7 mouse cellular contexts compared by ENCODE assay signal in genomic region chr7:79515221-79515743, GRCm38 (mm10). TPM values are rescaled to one million over a fixed set of nuclear protein-coding genes. Genes with fewer than 3 reads are reported as not detected.
DNase-seq lines count a peak whose midpoint lies in the region; ATAC-seq lines count a peak whose summit lies in the region.

No protein-coding gene starts in this region.

- H3K27me3 ChIP-seq in hindbrain, embryonic 15.5 days: no peaks in the 10 kb centered on the region
- H3K27me3 ChIP-seq in neural tube, embryonic 13.5 days: peaks cover 45% of the 10 kb centered on the region

- H3K4me2 ChIP-seq in hindbrain, embryonic 15.5 days: peak overlapping the region; percentile 55
- peak overlapping the region; percentile 65 for H3K4me2 ChIP-seq in neural tube, embryonic 13.5 days

- H3K36me3 ChIP-seq in hindbrain, embryonic 15.5 days: no peaks in the 10 kb centered on the region
- H3K36me3 ChIP-seq in neural tube, embryonic 13.5 days: 0 out of 2 replicates have a peak, but pooled peaks cover 15% of the 10 kb centered on the region

- intact Hi-C loops in left cerebral cortex, postnatal 25 days (cut with DNase I): no loop called here

- 2% methylated on average over 57 of the region's 57 CpGs for WGBS in hindbrain, embryonic 15.5 days
- 2% methylated on average over 57 of the region's 57 CpGs for WGBS in neural tube, embryonic 13.5 days

- H3K4me3 ChIP-seq in hindbrain, embryonic 15.5 days: peak overlapping the region; percentile 27
- H3K4me3 ChIP-seq in neural tube, embryonic 13.5 days: peak overlapping the region; percentile 36

- peaks cover 90% of the 10 kb centered on the region for H3K4me1 ChIP-seq in hindbrain, embryonic 15.5 days (replicated peaks)
- H3K4me1 ChIP-seq in neural tube, embryonic 13.5 days (replicated peaks): peaks cover 97% of the 10 kb centered on the region

- H3K9me3 ChIP-seq in hindbrain, embryonic 15.5 days: no peaks in the 10 kb centered on the region
- H3K9me3 ChIP-seq in neural tube, embryonic 13.5 days: no peaks in the 10 kb centered on the region

- no peak for ATAC-seq in hindbrain, embryonic 15.5 days (ENCODE audit: low FRiP score, low read depth)
- no peak for ATAC-seq in neural tube, embryonic 13.5 days (ENCODE audit: low read depth)

- H3K9ac ChIP-seq in hindbrain, embryonic 15.5 days: peak overlapping the region; percentile 33
- peak overlapping the region; percentile 83 for H3K9ac ChIP-seq in neural tube, embryonic 13.5 days

- peak; percentile 59 to 69 for DNase-seq in left cerebral cortex, postnatal 25 days (ENCODE audit: low spot score in 2 of 2)
- DNase-seq in left cerebral cortex, adult 18-20 months (ENCODE audit: low spot score in 2 of 2): no peak
- peak; percentile 67 to 72 for DNase-seq in cerebellum, postnatal 36 days
- DNase-seq in thymus, adult 18-20 months: no peak
- no peak for DNase-seq in kidney, postnatal 36 days

- peak overlapping the region; percentile 97 for H3K27ac ChIP-seq in hindbrain, embryonic 15.5 days (replicated peaks)
- peak overlapping the region; percentile 99 for H3K27ac ChIP-seq in neural tube, embryonic 13.5 days (replicated peaks)

RNA-seq across cellular contexts. Expression of gene Polg, which starts 49.1 kb away (rescaled TPM):
- total RNA-seq in left cerebral cortex, postnatal 25 days (2021): 10 to 100 TPM; 75.5 to 87.3 TPM
- total RNA-seq in left cerebral cortex, adult 18-20 months (2021): 100 to 1,000 TPM in 1 of 2 experiments, 10 to 100 TPM in 1; 92.3 to 115 TPM
- 26.5 and 27.0 TPM in 2 replicates for polyA plus RNA-seq in hindbrain, embryonic 15.5 days (2015; fragmentation: Nextera tagmentation; extraction: Ambion mirVana)
- polyA plus RNA-seq in neural tube, embryonic 13.5 days (2015; fragmentation: Nextera tagmentation; extraction: Ambion mirVana): 28.2 and 28.6 TPM in 2 replicates

Comparison
In these comparisons a context has a peak if more than half of its experiments do, and no peak if none do; other contexts are left out.
1. DNase-seq: peak in left cerebral cortex, postnatal 25 days (2 of 2) and cerebellum, postnatal 36 days (2 of 2); none in left cerebral cortex, adult 18-20 months (0 of 2), thymus, adult 18-20 months (0 of 2) and kidney, postnatal 36 days (0 of 2).